Comparison of ENCODE assay signal across 8 mouse cellular contexts in genomic region chr11:54438991-54439690, GRCm38 (mm10). TPM values are rescaled to one million over a fixed set of nuclear protein-coding genes. Genes with fewer than 3 reads are reported as not detected.
DNase-seq lines count a peak whose midpoint lies in the region; ATAC-seq and TF ChIP-seq lines count a peak whose summit lies in the region.

No protein-coding gene starts in this region.

- ATAC-seq in hindbrain, embryonic 16.5 days = no peak
- no peak for ATAC-seq in neural tube, embryonic 12.5 days (ENCODE audit: low FRiP score, low read depth)

- TF ChIP-seq CTCF in left cerebral cortex, adult 2 months (IDR thresholded peaks at IDR 0.05) = no peak

- H3K9me3 ChIP-seq in hindbrain, embryonic 16.5 days (ENCODE audit: control insufficient read depth, low read length) = no peaks in the 10 kb centered on the region
- H3K9me3 ChIP-seq in neural tube, embryonic 12.5 days = no peaks in the 10 kb centered on the region

- H3K4me3 ChIP-seq in left cerebral cortex, adult 2 months = peak overlapping the region; percentile 67
- H3K4me3 ChIP-seq in brown adipose tissue, adult 24 weeks (ENCODE audit: insufficient read depth, low read depth, low read length) = peak overlapping the region; percentile 98
- H3K4me3 ChIP-seq in hindbrain, embryonic 16.5 days (ENCODE audit: low read length) = peak overlapping the region; percentile 97
- H3K4me3 ChIP-seq in neural tube, embryonic 12.5 days = peak overlapping the region; percentile 94

- intact Hi-C loops in left cerebral cortex, adult 2 months (cut with DNase I) = loop anchor here (1.0 to 5.0 kb wide), 2 partner anchors 82 to 83 kb away; partner anchors contain the start of gene Rapgef6

- no peaks in the 10 kb centered on the region for H3K36me3 ChIP-seq in hindbrain, embryonic 16.5 days (ENCODE audit: control insufficient read depth, insufficient read depth, low read length)
- no peaks in the 10 kb centered on the region for H3K36me3 ChIP-seq in neural tube, embryonic 12.5 days

- H3K4me1 ChIP-seq in brown adipose tissue, adult 24 weeks (ENCODE audit: control insufficient read depth, insufficient read depth, insufficient read length, low read length) = peaks cover 13% of the 10 kb centered on the region; the same call in 1 of the 2 replicates
- peaks cover 11% of the 10 kb centered on the region for H3K4me1 ChIP-seq in hindbrain, embryonic 16.5 days (ENCODE audit: control insufficient read depth, insufficient read depth, low read depth, low read length)
- peaks cover 18% of the 10 kb centered on the region for H3K4me1 ChIP-seq in neural tube, embryonic 12.5 days

- no peak for DNase-seq in left cerebral cortex, adult 2 months (ENCODE audit: extremely low spot score in 1 of 2, low spot score in 2 of 2)
- DNase-seq in left cerebral cortex, adult 8-10 months (ENCODE audit: low spot score in 2 of 2) = no peak
- DNase-seq in frontal cortex, postnatal 25 days (ENCODE audit: low spot score in 2 of 2) = no peak
- DNase-seq in urinary bladder, adult 2 months (ENCODE audit: low spot score) = no peak
- no peak for DNase-seq in spleen, postnatal 10 days (ENCODE audit: low spot score in 2 of 2)

- peak overlapping the region; percentile 57 for H3K4me2 ChIP-seq in hindbrain, embryonic 16.5 days (ENCODE audit: low read length)
- H3K4me2 ChIP-seq in neural tube, embryonic 12.5 days (replicated peaks) = peak overlapping the region; percentile 71

- 44% methylated on average over 11 of the region's 11 CpGs for WGBS in hindbrain, embryonic 16.5 days
- WGBS in neural tube, embryonic 12.5 days = 52% methylated on average over 11 of the region's 11 CpGs

- H3K27me3 ChIP-seq in hindbrain, embryonic 16.5 days (replicated peaks; ENCODE audit: control insufficient read depth, insufficient read depth, low read length) = no peaks in the 10 kb centered on the region
- no peaks in the 10 kb centered on the region for H3K27me3 ChIP-seq in neural tube, embryonic 12.5 days (replicated peaks)

- no peak overlapping the region; the same call in 1 of the 2 replicates for H3K9ac ChIP-seq in hindbrain, embryonic 16.5 days (ENCODE audit: low read depth, low read length)
- peak overlapping the region; percentile 86; the same call in 1 of the 2 replicates for H3K9ac ChIP-seq in neural tube, embryonic 12.5 days

- H3K27ac ChIP-seq in left cerebral cortex, adult 2 months = peak overlapping the region; percentile 45; the same call in 1 of the 2 replicates
- peak overlapping the region; percentile 91 for H3K27ac ChIP-seq in brown adipose tissue, adult 24 weeks (replicated peaks; ENCODE audit: low read depth, low read length)
- no peak overlapping the region for H3K27ac ChIP-seq in hindbrain, embryonic 16.5 days (ENCODE audit: low read depth, low read length)
- no peak overlapping the region for H3K27ac ChIP-seq in neural tube, embryonic 12.5 days

RNA-seq across cellular contexts. Expression of gene Fnip1, which starts 1.1 kb away (rescaled TPM):
- 10 to 100 TPM; 36.3 to 38.3 TPM for total RNA-seq in left cerebral cortex, adult 2 months (2021)
- total RNA-seq in left cerebral cortex, adult 8-10 months (2022) = 10 to 100 TPM; 37.6 to 42.0 (median 39.5) TPM
- 15.2 and 16.5 TPM in 2 replicates for polyA plus RNA-seq in brown adipose tissue, adult 24 weeks (2012; ENCODE audit: insufficient read depth, insufficient read length, missing spikeins)
- 8.5 and 9.8 TPM in 2 replicates for polyA plus RNA-seq in hindbrain, embryonic 16.5 days (2015; fragmentation: Nextera tagmentation; extraction: Ambion mirVana)
- 11.0 and 11.6 TPM in 2 replicates for polyA plus RNA-seq in neural tube, embryonic 12.5 days (2016; fragmentation: Nextera tagmentation; extraction: Ambion mirVana)
- 11.1 and 12.9 TPM in 2 replicates for polyA plus RNA-seq in urinary bladder, adult 2 months (2012; rRNA removed)

Comparison
In these comparisons a context has a peak if more than half of its experiments do, and no peak if none do; other contexts are left out.
1. H3K27ac ChIP-seq: peak in left cerebral cortex, adult 2 months (single experiment) and brown adipose tissue, adult 24 weeks (single experiment); none in hindbrain, embryonic 16.5 days (single experiment) and neural tube, embryonic 12.5 days (single experiment).
2. Peak in every context shown above with its lines, with median percentiles within 50 percentile points of each other: H3K4me3 ChIP-seq.